Mouse (Mus musculus) thymus, postnatal 10 days (tissue): ENCODE measurements around the gene Plcg2.

Source experiments
- DNase-seq, 2 experiments: peaks; one replicate each; pipeline ENCODE4 v3.0.0; 2021; ENCODE audit warnings: low spot score in 2 of 2

The Plcg2 gene

GRCm38 (mm10) chr8:117547945-117548344 lies 49.9 kb downstream of the Plcg2 start:
- peak; percentile 24 to 32 for DNase-seq

GRCm38 (mm10) chr8:117548453-117548852 lies 50.4 kb downstream of the Plcg2 start:
- peak; percentile 29 to 43 for DNase-seq

GRCm38 (mm10) chr8:117550529-117550928 lies 52.4 kb downstream of the Plcg2 start:
- no peak for DNase-seq

GRCm38 (mm10) chr8:117561014-117561413 lies 62.9 kb downstream of the Plcg2 start:
- DNase-seq: no peak

- no peak for DNase-seq
These were observed 63.8 kb downstream of the Plcg2 start for GRCm38 (mm10) chr8:117561735-117562361.

- no peak for DNase-seq
These were observed 64.4 kb downstream of the Plcg2 start for GRCm38 (mm10) chr8:117562445-117563014.

- peak in 1 of 2 experiments; percentile 46 for DNase-seq
These were observed 71.3 kb downstream of the Plcg2 start for GRCm38 (mm10) chr8:117569409-117569808.

GRCm38 (mm10) chr8:117576291-117576785 lies 78.2 kb downstream of the Plcg2 start:
- no peak for DNase-seq

- no peak for DNase-seq
These were observed 79.0 kb downstream of the Plcg2 start for GRCm38 (mm10) chr8:117577059-117577458.

GRCm38 (mm10) chr8:117577883-117578282 lies 79.8 kb downstream of the Plcg2 start:
- DNase-seq: no peak

- DNase-seq: no peak
These were observed 80.8 kb downstream of the Plcg2 start for GRCm38 (mm10) chr8:117578856-117579255.

- no peak for DNase-seq
These were observed 95.8 kb downstream of the Plcg2 start for GRCm38 (mm10) chr8:117593862-117594261.

GRCm38 (mm10) chr8:117595001-117595400 lies 96.9 kb downstream of the Plcg2 start:
- no peak for DNase-seq

GRCm38 (mm10) chr8:117596777-117597176 lies 98.7 kb downstream of the Plcg2 start:
- no peak for DNase-seq

- DNase-seq: peak in 1 of 2 experiments; percentile 18
These were observed 102.7 kb downstream of the Plcg2 start for GRCm38 (mm10) chr8:117600839-117601238.

GRCm38 (mm10) chr8:117604101-117604500 lies 106.0 kb downstream of the Plcg2 start:
- no peak for DNase-seq

GRCm38 (mm10) chr8:117604671-117605070 lies 106.6 kb downstream of the Plcg2 start:
- DNase-seq: no peak

- no peak for DNase-seq
These were observed 107.1 kb downstream of the Plcg2 start for GRCm38 (mm10) chr8:117605201-117605600.

GRCm38 (mm10) chr8:117610506-117610905 lies 112.4 kb downstream of the Plcg2 start:
- DNase-seq: no peak

GRCm38 (mm10) chr8:117612861-117613260 lies 114.8 kb downstream of the Plcg2 start:
- no peak for DNase-seq

GRCm38 (mm10) chr8:117626040-117626838 lies 128.1 kb downstream of the Plcg2 start:
- peak in 1 of 2 experiments; percentile 54 for DNase-seq

GRCm38 (mm10) chr8:117627096-117627495 lies 129.0 kb downstream of the Plcg2 start:
- DNase-seq: no peak

GRCm38 (mm10) chr8:117632532-117632931 lies 134.4 kb downstream of the Plcg2 start:
- DNase-seq: no peak
